Mouse (Mus musculus): ENCODE measurements around the gene Mafg. TPM values are rescaled to one million over a fixed set of nuclear protein-coding genes. Genes with fewer than 3 reads are reported as not detected.

Gene Mafg
- polyA plus RNA-seq, 1 experiment = 33.6 TPM

DNA sequence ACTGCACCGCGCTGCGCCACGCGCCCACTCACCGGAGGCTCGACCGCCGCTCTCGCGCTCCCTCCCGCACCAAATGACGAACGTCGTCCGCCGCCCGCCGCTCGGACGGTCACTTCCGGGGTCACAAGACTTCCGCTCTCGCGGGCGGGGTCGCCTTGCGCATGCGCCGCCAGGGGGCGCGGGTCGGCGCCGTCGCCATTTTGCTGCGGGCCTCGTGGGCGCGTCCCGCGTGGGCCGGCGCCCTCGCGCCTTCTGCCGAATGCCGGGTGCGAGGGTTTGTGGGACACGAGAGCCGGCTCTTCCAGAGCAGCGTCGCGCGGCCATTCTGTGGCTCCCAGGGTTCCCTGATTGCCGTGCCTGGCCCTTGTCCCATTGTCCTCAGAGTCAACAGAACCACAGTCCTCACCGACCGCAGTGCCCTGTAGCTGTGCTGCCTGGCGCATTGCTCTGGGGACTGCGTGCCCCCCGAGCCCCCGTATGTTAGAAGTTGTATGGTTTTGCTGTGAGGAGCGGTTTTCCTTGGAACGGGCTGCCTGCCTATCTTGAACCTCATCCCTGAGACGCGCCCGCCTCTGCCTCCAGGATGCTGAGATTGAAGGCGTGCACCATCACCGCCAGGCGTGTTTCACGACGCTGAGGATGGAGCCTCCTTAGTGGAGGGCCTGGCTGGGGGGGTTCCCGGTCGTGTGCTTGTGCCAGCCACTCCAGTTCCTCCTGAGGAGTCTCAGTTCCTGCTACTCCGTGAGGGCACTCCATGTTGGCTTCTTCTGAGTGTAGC is 51.7 kb downstream of the Mafg start, which contains the start of gene Arhgdia:
Arhgdia (minus strand) TSS at position 135 of the 778 bp plus-strand sequence.
- Histone ChIP-seq H3K27ac (ENCODE audit: insufficient read depth, low read depth, low read length) (peak within 1 kb of the TSS; percentile 73), H3K4me3 (ENCODE audit: low read depth, low read length) (peak within 1 kb of the TSS; percentile 81), H3K4me1 (ENCODE audit: control insufficient read depth, insufficient read depth, insufficient read length, low read length) (peaks cover 34% of the 10 kb centered on the region), H3K36me3 (ENCODE audit: control insufficient read depth, insufficient read depth, low read length) (peaks cover 33% of the 10 kb centered on the region), H3K27me3 (ENCODE audit: control insufficient read depth, insufficient read depth, low read length) (no peaks in the 10 kb centered on the region)
- TF ChIP-seq CTCF (IDR thresholded peaks at IDR 0.05; ENCODE audit: extremely low read depth, insufficient read length, insufficient replicate concordance, low read depth, low read length) (peak; percentile 38; the same call in 1 of the 2 replicates), POLR2A (IDR thresholded peaks at IDR 0.05; ENCODE audit: low read depth, low read length) (peak; percentile 94)
- WGBS = 2% methylated on average over 70 of the region's 75 CpGs

DNA sequence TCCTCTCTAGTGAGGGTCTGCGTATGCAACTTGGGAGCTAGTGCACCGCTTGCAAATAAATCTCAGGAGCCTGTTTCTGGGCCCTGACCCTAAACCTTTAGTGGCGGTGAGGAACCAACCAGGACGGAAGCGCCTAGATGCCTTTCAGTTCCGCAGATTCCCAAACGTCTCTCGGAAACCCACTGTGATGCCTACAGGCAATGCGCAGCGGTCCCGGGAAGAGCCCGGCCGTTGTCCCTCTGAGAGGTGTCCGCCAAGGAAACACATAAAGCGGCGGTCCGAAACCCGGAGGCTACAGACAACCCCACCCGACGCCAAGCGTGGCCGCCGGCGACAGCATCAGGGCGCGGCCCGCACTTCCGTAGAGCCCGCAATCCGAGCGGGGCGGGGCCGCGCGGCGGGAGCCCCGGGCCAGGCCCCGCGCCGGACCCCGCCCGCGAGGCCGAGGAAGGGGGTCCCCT is 52.5 kb downstream of the Mafg start:
- H3K4me1 ChIP-seq (ENCODE audit: control insufficient read depth, insufficient read depth, insufficient read length, low read length) = peaks cover 38% of the 10 kb centered on the region
- H3K36me3 ChIP-seq (ENCODE audit: control insufficient read depth, insufficient read depth, low read length) = peaks cover 31% of the 10 kb centered on the region
- under 1% methylated on average over 44 of the region's 44 CpGs for WGBS
- no peaks in the 10 kb centered on the region for H3K27me3 ChIP-seq (ENCODE audit: control insufficient read depth, insufficient read depth, low read length)
- peak overlapping the region; percentile 81 for H3K4me3 ChIP-seq (ENCODE audit: low read depth, low read length)
- H3K27ac ChIP-seq (ENCODE audit: insufficient read depth, low read depth, low read length) = peak overlapping the region; percentile 73
- TF ChIP-seq POLR2A (IDR thresholded peaks at IDR 0.05; ENCODE audit: low read depth, low read length) (no peak), CTCF (IDR thresholded peaks at IDR 0.05; ENCODE audit: extremely low read depth, insufficient read length, insufficient replicate concordance, low read depth, low read length) (no peak)

DNA sequence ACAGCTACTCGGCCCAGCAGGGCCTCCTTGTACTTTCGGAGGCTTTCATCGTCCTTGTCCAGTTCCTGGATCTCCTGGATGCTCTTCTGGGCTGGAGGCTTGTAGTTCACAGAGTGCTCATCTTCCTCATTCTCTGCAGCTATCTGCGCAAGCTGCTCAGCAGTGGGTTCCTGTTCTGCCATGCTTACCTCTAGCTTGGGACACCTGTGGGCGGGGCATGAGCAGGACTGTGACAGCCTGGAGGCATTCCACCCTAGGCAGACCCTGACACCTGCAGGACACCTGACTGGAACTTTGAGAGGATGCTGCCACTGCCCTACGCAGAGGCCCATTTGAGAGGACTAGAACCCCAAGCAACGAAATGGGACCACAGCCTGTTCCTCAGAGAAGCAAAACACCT is 53.2 kb downstream of the Mafg start:
- Histone ChIP-seq H3K36me3 (ENCODE audit: control insufficient read depth, insufficient read depth, low read length) (peaks cover 26% of the 10 kb centered on the region), H3K27me3 (ENCODE audit: control insufficient read depth, insufficient read depth, low read length) (no peaks in the 10 kb centered on the region), H3K27ac (ENCODE audit: insufficient read depth, low read depth, low read length) (peak overlapping the region; percentile 73), H3K4me3 (ENCODE audit: low read depth, low read length) (peak overlapping the region; percentile 81), H3K4me1 (ENCODE audit: control insufficient read depth, insufficient read depth, insufficient read length, low read length) (peaks cover 38% of the 10 kb centered on the region)
- TF ChIP-seq POLR2A (IDR thresholded peaks at IDR 0.05; ENCODE audit: low read depth, low read length) (no peak; the same call in 1 of the 2 replicates), CTCF (IDR thresholded peaks at IDR 0.05; ENCODE audit: extremely low read depth, insufficient read length, insufficient replicate concordance, low read depth, low read length) (no peak)
- 21% methylated on average over 7 of the region's 7 CpGs for WGBS

DNA sequence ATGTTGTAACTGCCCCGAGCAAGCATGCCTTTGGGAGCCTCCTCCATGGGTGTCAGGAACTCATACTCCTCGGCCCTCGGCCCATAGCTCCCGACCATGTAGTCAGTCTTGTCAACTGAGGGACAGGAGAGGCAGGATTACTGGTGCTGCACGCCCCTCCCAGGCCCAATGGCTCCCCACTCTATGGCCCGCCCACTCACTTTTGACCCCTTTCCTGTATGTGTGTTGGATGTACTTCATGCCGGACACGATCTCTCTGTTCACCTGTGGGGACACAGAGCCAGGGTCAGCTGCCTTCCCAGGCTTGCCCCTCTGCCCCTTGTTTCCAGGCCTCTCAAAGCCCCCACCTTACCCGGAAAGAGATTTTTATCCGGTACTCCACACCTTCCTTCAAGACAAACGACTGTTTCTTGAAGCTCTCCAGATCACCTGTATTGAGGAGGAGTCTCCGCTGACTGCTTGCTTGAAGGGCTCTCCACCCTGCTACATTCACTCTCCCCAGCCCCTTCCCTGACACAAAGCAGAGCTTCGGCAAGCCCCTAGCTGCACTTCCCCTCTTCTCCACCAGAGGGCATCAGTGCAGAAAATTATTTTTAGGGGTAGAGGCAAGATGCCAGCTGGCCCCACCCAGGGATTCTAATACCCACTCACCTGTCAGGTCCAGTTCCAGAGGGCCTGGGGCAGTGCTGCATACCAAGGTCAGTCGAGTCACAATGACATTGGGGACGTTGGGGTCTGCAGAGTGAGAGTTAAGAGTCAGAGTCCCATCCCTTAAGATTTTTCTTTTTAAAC is 53.9 kb downstream of the Mafg start:
- 52% methylated on average over 15 of the region's 15 CpGs for WGBS
- Histone ChIP-seq H3K27me3 (ENCODE audit: control insufficient read depth, insufficient read depth, low read length) (no peaks in the 10 kb centered on the region), H3K4me3 (ENCODE audit: low read depth, low read length) (peak overlapping the region; percentile 81), H3K27ac (ENCODE audit: insufficient read depth, low read depth, low read length) (peak overlapping the region; percentile 73), H3K4me1 (ENCODE audit: control insufficient read depth, insufficient read depth, insufficient read length, low read length) (peaks cover 38% of the 10 kb centered on the region), H3K36me3 (ENCODE audit: control insufficient read depth, insufficient read depth, low read length) (peaks cover 26% of the 10 kb centered on the region)
- TF ChIP-seq CTCF (IDR thresholded peaks at IDR 0.05; ENCODE audit: extremely low read depth, insufficient read length, insufficient replicate concordance, low read depth, low read length) (peak; percentile 91; the same call in 1 of the 2 replicates), POLR2A (IDR thresholded peaks at IDR 0.05; ENCODE audit: low read depth, low read length) (peak; percentile 31; the same call in 1 of the 2 replicates)

DNA sequence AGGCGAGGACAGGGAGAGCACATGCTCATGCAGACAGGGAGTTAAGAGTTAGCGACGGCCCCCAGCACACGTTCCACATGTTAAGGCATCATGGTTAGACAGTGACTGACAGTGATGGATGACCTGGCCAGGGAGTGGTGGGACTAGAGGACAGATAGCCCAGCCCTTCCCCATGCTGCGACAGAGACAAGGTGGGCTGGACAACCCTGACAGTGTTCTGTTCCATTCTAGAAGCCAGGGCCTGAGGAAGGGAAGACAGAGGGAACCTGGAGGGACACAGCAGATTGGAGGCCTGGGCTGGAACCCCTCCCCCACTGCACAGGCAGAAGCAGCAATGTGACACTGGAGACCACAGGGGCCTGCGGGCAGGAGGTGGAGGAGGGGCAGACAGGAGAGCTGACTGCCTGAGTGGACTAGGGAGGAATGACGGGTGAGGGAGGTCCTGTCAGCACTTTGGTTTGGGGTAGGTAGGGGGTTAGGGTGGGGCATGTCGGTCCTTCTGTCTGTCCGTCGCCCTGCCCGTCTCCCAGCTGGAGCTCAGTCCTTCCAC is 54.6 kb downstream of the Mafg start:
- Histone ChIP-seq H3K36me3 (ENCODE audit: control insufficient read depth, insufficient read depth, low read length) (peaks cover 26% of the 10 kb centered on the region), H3K4me3 (ENCODE audit: low read depth, low read length) (no peak overlapping the region), H3K27ac (ENCODE audit: insufficient read depth, low read depth, low read length) (no peak overlapping the region), H3K4me1 (ENCODE audit: control insufficient read depth, insufficient read depth, insufficient read length, low read length) (peaks cover 41% of the 10 kb centered on the region), H3K27me3 (ENCODE audit: control insufficient read depth, insufficient read depth, low read length) (no peaks in the 10 kb centered on the region)
- WGBS = 92% methylated on average over 11 of the region's 11 CpGs
- TF ChIP-seq CTCF (IDR thresholded peaks at IDR 0.05; ENCODE audit: extremely low read depth, insufficient read length, insufficient replicate concordance, low read depth, low read length) (no peak), POLR2A (IDR thresholded peaks at IDR 0.05; ENCODE audit: low read depth, low read length) (no peak)

DNA sequence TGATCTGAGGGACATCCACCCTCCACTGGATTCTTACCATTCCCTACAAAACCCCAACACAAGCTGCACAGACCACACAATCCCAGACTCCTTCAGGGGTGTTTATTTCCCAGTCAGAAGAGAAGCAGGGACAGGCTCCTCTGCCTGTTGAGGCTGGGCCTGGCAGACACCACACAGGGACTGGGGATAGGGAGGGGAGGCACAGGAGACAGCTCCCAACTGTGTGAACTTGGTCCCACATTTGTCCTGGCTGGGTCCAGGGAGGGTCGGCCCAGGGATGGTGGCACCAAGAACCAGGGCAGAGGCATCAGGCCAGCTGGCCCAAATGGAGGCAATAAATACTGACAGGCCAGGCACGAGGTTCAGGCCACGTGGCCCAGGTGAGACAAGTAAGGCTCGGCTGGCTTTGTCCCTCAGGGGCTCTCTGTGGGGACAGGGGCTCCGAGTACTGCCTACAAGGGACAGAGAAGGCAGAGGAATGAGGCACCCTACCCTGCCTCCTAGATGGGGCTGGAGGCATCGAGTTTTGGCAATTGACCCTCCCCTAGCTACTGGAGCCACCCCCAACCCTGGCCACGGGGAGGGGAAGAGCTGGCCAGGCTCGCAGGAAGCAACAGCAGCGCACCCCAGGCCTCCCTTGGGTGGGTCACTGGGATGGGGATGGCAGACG is 55.2 kb downstream of the Mafg start:
- Histone ChIP-seq H3K27ac (ENCODE audit: insufficient read depth, low read depth, low read length) (peak overlapping the region; percentile 93), H3K36me3 (ENCODE audit: control insufficient read depth, insufficient read depth, low read length) (peaks cover 26% of the 10 kb centered on the region), H3K4me1 (ENCODE audit: control insufficient read depth, insufficient read depth, insufficient read length, low read length) (peaks cover 41% of the 10 kb centered on the region), H3K27me3 (ENCODE audit: control insufficient read depth, insufficient read depth, low read length) (no peaks in the 10 kb centered on the region), H3K4me3 (ENCODE audit: low read depth, low read length) (no peak overlapping the region)
- WGBS = 63% methylated on average over 10 of the region's 10 CpGs
- no peak for TF ChIP-seq POLR2A (IDR thresholded peaks at IDR 0.05; ENCODE audit: low read depth, low read length)
- TF ChIP-seq CTCF (IDR thresholded peaks at IDR 0.05; ENCODE audit: extremely low read depth, insufficient read length, insufficient replicate concordance, low read depth, low read length) = no peak

Measured in small intestine, adult 2 months (tissue).